Comparison of ENCODE assay signal across 18 mouse cellular contexts in the genomic region with DNA sequence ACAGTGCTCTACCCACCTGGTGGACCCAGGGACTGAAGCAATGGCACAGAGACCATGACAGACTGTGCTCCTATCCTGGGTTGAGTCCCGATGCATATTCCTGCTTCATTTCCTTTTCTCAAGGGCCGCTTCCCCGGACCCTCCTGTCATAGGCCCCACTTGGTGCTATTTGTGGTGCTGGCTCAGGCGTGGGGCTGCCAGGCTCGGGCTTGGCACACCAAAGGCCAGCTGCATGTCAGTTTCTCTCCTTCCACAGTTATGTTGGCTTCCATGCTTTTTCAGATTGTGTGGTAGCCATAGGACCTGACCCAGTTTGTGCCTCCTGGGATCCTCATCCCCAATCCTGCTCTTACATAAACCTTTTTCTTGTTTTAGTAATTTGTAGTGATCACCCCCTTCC. TPM values are rescaled to one million over a fixed set of nuclear protein-coding genes. Genes with fewer than 3 reads are reported as not detected.
A peak's percentile ranks its signal among the peaks of the same experiment; 100 is the strongest.
DNase-seq lines count a peak whose midpoint lies in the region; ATAC-seq lines count a peak whose summit lies in the region.
"Had no signal": no experiment of that assay in that cellular context is flagged by ENCODE, and none has a peak within 500 bp of the region (broad histone marks: within the 10 kb centered on the region; RNA-seq: fewer than 3 reads in every experiment).

No protein-coding gene starts in this region.

- no peaks in the 10 kb centered on the region for H3K4me1 ChIP-seq in hindbrain, embryonic 13.5 days (replicated peaks)
- no peaks in the 10 kb centered on the region for H3K4me1 ChIP-seq in hindbrain, embryonic 12.5 days
- no peaks in the 10 kb centered on the region for H3K4me1 ChIP-seq in midbrain, embryonic 11.5 days (ENCODE audit: control insufficient read depth, insufficient read depth, low read length)
- no peaks in the 10 kb centered on the region for H3K4me1 ChIP-seq in midbrain, embryonic 13.5 days (replicated peaks)

- H3K27me3 ChIP-seq in hindbrain, embryonic 13.5 days, result no peaks in the 10 kb centered on the region
- H3K27me3 ChIP-seq in hindbrain, embryonic 12.5 days, result no peaks in the 10 kb centered on the region
- no peaks in the 10 kb centered on the region for H3K27me3 ChIP-seq in midbrain, embryonic 11.5 days (ENCODE audit: control insufficient read depth, insufficient read depth, low read length)
- no peaks in the 10 kb centered on the region for H3K27me3 ChIP-seq in midbrain, embryonic 13.5 days

- no peaks in the 10 kb centered on the region for H3K9me3 ChIP-seq in hindbrain, embryonic 13.5 days
- no peaks in the 10 kb centered on the region for H3K9me3 ChIP-seq in hindbrain, embryonic 12.5 days (replicated peaks)
- no peaks in the 10 kb centered on the region for H3K9me3 ChIP-seq in midbrain, embryonic 11.5 days (ENCODE audit: control insufficient read depth, low read length)
- H3K9me3 ChIP-seq in midbrain, embryonic 13.5 days, result no peaks in the 10 kb centered on the region

- WGBS in hindbrain, embryonic 13.5 days, result 95% methylated on average over 5 of the region's 5 CpGs
- 90% methylated on average over 5 of the region's 5 CpGs for WGBS in hindbrain, embryonic 12.5 days
- WGBS in midbrain, embryonic 11.5 days, result 93% methylated on average over 5 of the region's 5 CpGs
- WGBS in midbrain, embryonic 13.5 days, result 89% methylated on average over 5 of the region's 5 CpGs

- 0 out of 2 replicates have a peak overlapping the region, but pooled peaks have one; percentile 9 for H3K9ac ChIP-seq in hindbrain, embryonic 13.5 days
- no peak overlapping the region for H3K9ac ChIP-seq in hindbrain, embryonic 12.5 days
- no peak overlapping the region for H3K9ac ChIP-seq in midbrain, embryonic 11.5 days (ENCODE audit: low read length)
- no peak overlapping the region for H3K9ac ChIP-seq in midbrain, embryonic 13.5 days (replicated peaks)
- H3K9ac ChIP-seq: liver, embryonic 14.5 days had no signal

- H3K4me2 ChIP-seq in hindbrain, embryonic 13.5 days, result no peak overlapping the region
- H3K4me2 ChIP-seq in hindbrain, embryonic 12.5 days (replicated peaks), result no peak overlapping the region
- no peak overlapping the region for H3K4me2 ChIP-seq in midbrain, embryonic 11.5 days
- no peak overlapping the region for H3K4me2 ChIP-seq in midbrain, embryonic 13.5 days (replicated peaks)

- no peak overlapping the region for H3K4me3 ChIP-seq in hindbrain, embryonic 13.5 days
- H3K4me3 ChIP-seq in hindbrain, embryonic 12.5 days, result no peak overlapping the region
- H3K4me3 ChIP-seq in midbrain, embryonic 11.5 days (ENCODE audit: low read depth, low read length), result no peak overlapping the region
- no peak overlapping the region for H3K4me3 ChIP-seq in midbrain, embryonic 13.5 days (replicated peaks)

- H3K36me3 ChIP-seq in hindbrain, embryonic 13.5 days, result peaks cover 94% of the 10 kb centered on the region
- H3K36me3 ChIP-seq in hindbrain, embryonic 12.5 days, result peaks cover 78% of the 10 kb centered on the region
- H3K36me3 ChIP-seq in midbrain, embryonic 11.5 days (ENCODE audit: control insufficient read depth, insufficient read depth, low read length), result peaks cover 29% of the 10 kb centered on the region
- H3K36me3 ChIP-seq in midbrain, embryonic 13.5 days, result peaks cover 93% of the 10 kb centered on the region

- H3K27ac ChIP-seq in hindbrain, embryonic 13.5 days, result no peak overlapping the region
- no peak overlapping the region for H3K27ac ChIP-seq in hindbrain, embryonic 12.5 days
- H3K27ac ChIP-seq in midbrain, embryonic 11.5 days (ENCODE audit: low read depth, low read length), result no peak overlapping the region
- no peak overlapping the region for H3K27ac ChIP-seq in midbrain, embryonic 13.5 days
- H3K27ac ChIP-seq: liver, embryonic 14.5 days had no signal

- DNase-seq in heart, adult 11 months, result peak; percentile 92
- DNase-seq in heart, postnatal 36 days, result no peak
- DNase-seq in midbrain, embryonic 11.5 days (ENCODE audit: low spot score, missing footprints), result peak; percentile 21
- DNase-seq in frontal cortex, postnatal 14 days (ENCODE audit: low spot score in 2 of 2), result no peak
- DNase-seq: cerebellum, adult 8-10 months; cerebellum, postnatal 36 days; gastrocnemius, postnatal 25 days; kidney, adult 2 months; thymus, adult 18-20 months; thymus, postnatal 36 days had no signal

- intact Hi-C loops in heart, postnatal 36 days (cut with DNase I), result loop anchor here (10.0 kb wide), 1 partner anchor 604 kb away; a partner anchor contains a TSS

- ATAC-seq in hindbrain, embryonic 13.5 days (ENCODE audit: low FRiP score), result no peak
- ATAC-seq in hindbrain, embryonic 12.5 days (ENCODE audit: low FRiP score), result no peak
- ATAC-seq in midbrain, embryonic 11.5 days (ENCODE audit: low FRiP score), result no peak
- no peak for ATAC-seq in midbrain, embryonic 13.5 days
- ATAC-seq in megakaryocyte-erythroid progenitor cell, adult 5-6 weeks (replicated peaks; ENCODE audit: low FRiP score, low TSS enrichment, poor library complexity, severe bottlenecking), result peak; percentile 10; the same call in 1 of the 2 replicates
- ATAC-seq: CD4-positive, CD25-positive, alpha-beta regulatory T cell, adult 4 months; forebrain, embryonic 14.5 days; midbrain, embryonic 16.5 days had no signal

RNA-seq across cellular contexts. Expression of a gene that starts 7.9 kb away (rescaled TPM):
- 10 to 100 TPM; 65.1 to 72.2 TPM for total RNA-seq in heart, postnatal 36 days (2021)
- polyA plus RNA-seq in hindbrain, embryonic 13.5 days (2015; fragmentation: Nextera tagmentation; extraction: Ambion mirVana), result 44.9 and 47.2 TPM in 2 replicates
- 49.3 and 54.1 TPM in 2 replicates for polyA plus RNA-seq in hindbrain, embryonic 12.5 days (2016; fragmentation: Nextera tagmentation; extraction: Ambion mirVana)
- polyA plus RNA-seq in midbrain, embryonic 11.5 days (2014; fragmentation: Nextera tagmentation; extraction: Ambion mirVana), result 16.8 and 19.2 TPM in 2 replicates
- polyA plus RNA-seq in midbrain, embryonic 13.5 days (2015; fragmentation: Nextera tagmentation; extraction: Ambion mirVana), result 38.7 and 40.8 TPM in 2 replicates
- 47.9 and 52.5 TPM in 2 replicates for total RNA-seq in megakaryocyte-erythroid progenitor cell, adult 5-6 weeks (2014; fragmentation: Nextera tagmentation)
- 23.7 and 24.6 TPM in 2 replicates for total RNA-seq in megakaryocyte-erythroid progenitor cell, adult 5-6 weeks (2017)

RNA-seq across cellular contexts. Expression of a gene that starts 15.4 kb away (rescaled TPM):
- 10 to 100 TPM; 21.0 to 21.8 TPM for total RNA-seq in heart, postnatal 36 days (2021)
- 27.5 and 28.4 TPM in 2 replicates for polyA plus RNA-seq in hindbrain, embryonic 13.5 days (2015; fragmentation: Nextera tagmentation; extraction: Ambion mirVana)
- polyA plus RNA-seq in hindbrain, embryonic 12.5 days (2016; fragmentation: Nextera tagmentation; extraction: Ambion mirVana), result 27.6 and 30.6 TPM in 2 replicates
- 32.8 and 33.3 TPM in 2 replicates for polyA plus RNA-seq in midbrain, embryonic 11.5 days (2014; fragmentation: Nextera tagmentation; extraction: Ambion mirVana)
- 24.3 and 29.6 TPM in 2 replicates for polyA plus RNA-seq in midbrain, embryonic 13.5 days (2015; fragmentation: Nextera tagmentation; extraction: Ambion mirVana)
- total RNA-seq in megakaryocyte-erythroid progenitor cell, adult 5-6 weeks (2014; fragmentation: Nextera tagmentation), result 15.4 and 16.1 TPM in 2 replicates
- total RNA-seq in megakaryocyte-erythroid progenitor cell, adult 5-6 weeks (2017), result 8.0 and 9.7 TPM in 2 replicates

RNA-seq across cellular contexts. Expression of a gene that starts 24.8 kb away (rescaled TPM):
- total RNA-seq in heart, postnatal 36 days (2021), result 1 to 10 TPM in 1 of 2 experiments, under 1 TPM in 1; 0.94 to 1.4 TPM
- 31.6 and 33.8 TPM in 2 replicates for polyA plus RNA-seq in hindbrain, embryonic 13.5 days (2015; fragmentation: Nextera tagmentation; extraction: Ambion mirVana)
- polyA plus RNA-seq in hindbrain, embryonic 12.5 days (2016; fragmentation: Nextera tagmentation; extraction: Ambion mirVana), result 20.3 and 21.5 TPM in 2 replicates
- polyA plus RNA-seq in midbrain, embryonic 11.5 days (2014; fragmentation: Nextera tagmentation; extraction: Ambion mirVana), result 17.5 and 18.5 TPM in 2 replicates
- polyA plus RNA-seq in midbrain, embryonic 13.5 days (2015; fragmentation: Nextera tagmentation; extraction: Ambion mirVana), result 25.5 and 26.9 TPM in 2 replicates
- total RNA-seq in megakaryocyte-erythroid progenitor cell, adult 5-6 weeks (2014; fragmentation: Nextera tagmentation), result 4.3 TPM in 1 of 2 replicates, not detected in the other
- total RNA-seq in megakaryocyte-erythroid progenitor cell, adult 5-6 weeks (2017), result not detected in 2 replicates

RNA-seq across cellular contexts. Expression of a gene that starts 33.7 kb away (rescaled TPM):
- 10 to 100 TPM in 1 of 2 experiments, 1 to 10 TPM in 1; 8.5 to 10.3 TPM for total RNA-seq in heart, postnatal 36 days (2021)
- 8.7 and 9.0 TPM in 2 replicates for polyA plus RNA-seq in hindbrain, embryonic 13.5 days (2015; fragmentation: Nextera tagmentation; extraction: Ambion mirVana)
- 12.4 and 14.0 TPM in 2 replicates for polyA plus RNA-seq in hindbrain, embryonic 12.5 days (2016; fragmentation: Nextera tagmentation; extraction: Ambion mirVana)
- polyA plus RNA-seq in midbrain, embryonic 11.5 days (2014; fragmentation: Nextera tagmentation; extraction: Ambion mirVana), result 10.1 and 10.8 TPM in 2 replicates
- 9.4 and 10.1 TPM in 2 replicates for polyA plus RNA-seq in midbrain, embryonic 13.5 days (2015; fragmentation: Nextera tagmentation; extraction: Ambion mirVana)
- total RNA-seq in megakaryocyte-erythroid progenitor cell, adult 5-6 weeks (2014; fragmentation: Nextera tagmentation), result 19.9 and 27.9 TPM in 2 replicates
- 22.5 and 30.3 TPM in 2 replicates for total RNA-seq in megakaryocyte-erythroid progenitor cell, adult 5-6 weeks (2017)

RNA-seq across cellular contexts. Expression of a gene that starts 33.8 kb away (rescaled TPM):
- 10 to 100 TPM; 20.8 to 21.7 TPM for total RNA-seq in heart, postnatal 36 days (2021)
- polyA plus RNA-seq in hindbrain, embryonic 13.5 days (2015; fragmentation: Nextera tagmentation; extraction: Ambion mirVana), result 38.2 and 38.9 TPM in 2 replicates
- polyA plus RNA-seq in hindbrain, embryonic 12.5 days (2016; fragmentation: Nextera tagmentation; extraction: Ambion mirVana), result 57.6 and 58.3 TPM in 2 replicates
- 73.3 and 75.8 TPM in 2 replicates for polyA plus RNA-seq in midbrain, embryonic 11.5 days (2014; fragmentation: Nextera tagmentation; extraction: Ambion mirVana)
- polyA plus RNA-seq in midbrain, embryonic 13.5 days (2015; fragmentation: Nextera tagmentation; extraction: Ambion mirVana), result 46.4 and 46.8 TPM in 2 replicates
- 58.7 and 74.9 TPM in 2 replicates for total RNA-seq in megakaryocyte-erythroid progenitor cell, adult 5-6 weeks (2014; fragmentation: Nextera tagmentation)
- 74.0 and 81.7 TPM in 2 replicates for total RNA-seq in megakaryocyte-erythroid progenitor cell, adult 5-6 weeks (2017)

Comparison
In these comparisons a context has a peak if more than half of its experiments do, and no peak if none do; other contexts are left out.
1. DNase-seq: peak in heart, adult 11 months (single experiment) and midbrain, embryonic 11.5 days (single experiment); none in heart, postnatal 36 days (0 of 2) and frontal cortex, postnatal 14 days (0 of 2).